ENCODE assay signal across 9 mouse cellular contexts in the genomic region with DNA sequence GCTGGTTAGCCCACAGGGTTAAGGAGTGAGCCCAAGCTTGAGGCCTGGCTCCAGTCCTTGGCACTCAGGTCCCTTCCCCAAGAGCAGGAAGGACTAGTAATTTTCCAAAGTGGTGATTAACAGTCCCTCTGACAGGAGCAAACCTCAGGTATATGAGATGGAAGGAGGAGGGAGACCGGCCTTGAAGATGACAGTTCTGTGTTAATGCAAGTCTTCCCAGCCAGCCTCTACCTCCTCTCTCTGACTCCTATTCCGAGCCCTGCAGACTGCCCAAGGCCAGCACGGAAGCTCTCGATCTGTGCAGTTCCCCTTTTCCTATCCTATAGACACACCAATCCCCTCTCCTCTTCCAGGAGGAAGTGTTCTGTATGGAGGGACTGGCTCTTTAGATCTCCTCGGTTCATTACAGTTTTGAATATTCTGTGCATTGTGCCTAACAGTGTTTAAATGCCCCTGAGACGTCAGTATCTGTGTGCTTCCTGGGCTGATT.
DNase-seq lines count a peak whose midpoint lies in the region; ATAC-seq and TF ChIP-seq lines count a peak whose summit lies in the region.
"Had no signal": no experiment of that assay in that cellular context is flagged by ENCODE, and none has a peak within 500 bp of the region (broad histone marks: within the 10 kb centered on the region; RNA-seq: fewer than 3 reads in every experiment).

No protein-coding gene starts in this region.

- peak overlapping the region; percentile 80 to 91 for H3K27ac ChIP-seq in heart, embryonic 14.5 days (replicated peaks in 1 of 2; ENCODE audit: control insufficient read depth in 1 of 2, insufficient read depth in 1 of 2, low read depth in 2 of 2, low read length in 2 of 2)
- H3K27ac ChIP-seq in MEL (ENCODE audit: control insufficient read depth, low read depth, low read length), result peak overlapping the region; percentile 72
- peak overlapping the region; percentile 97 for H3K27ac ChIP-seq in liver, embryonic 11.5 days (ENCODE audit: low read depth, low read length)

- WGBS in heart, embryonic 14.5 days, result 49% methylated on average over 6 of the region's 6 CpGs
- WGBS in liver, embryonic 11.5 days, result 41% methylated on average over 6 of the region's 6 CpGs

- no peak for TF ChIP-seq RAD21 in MEL (IDR thresholded peaks at IDR 0.05; ENCODE audit: low read depth, low read length)

- no peak for TF ChIP-seq CTCF in MEL (IDR thresholded peaks at IDR 0.05 in 2 of 3, conservative IDR thresholded peaks at IDR 0.05 in 1 of 3; ENCODE audit: control insufficient read depth in 1 of 3, insufficient read depth in 1 of 3, low read depth in 2 of 3, low read length in 3 of 3, poor library complexity in 1 of 3, severe bottlenecking in 1 of 3)

- H3K27me3 ChIP-seq in heart, embryonic 14.5 days (ENCODE audit: control insufficient read depth, insufficient read depth, low read length), result no peaks in the 10 kb centered on the region
- H3K27me3 ChIP-seq in MEL (ENCODE audit: control insufficient read depth in 1 of 2, insufficient read depth in 2 of 2, low read length in 2 of 2), result 0 out of 4 replicates have a peak, but pooled peaks cover 0 to under 1% of the 10 kb centered on the region in 2 experiments
- H3K27me3 ChIP-seq in erythroblast, embryonic 14.5 days (ENCODE audit: control insufficient read depth), result no peaks in the 10 kb centered on the region
- H3K27me3 ChIP-seq in liver, embryonic 11.5 days (replicated peaks; ENCODE audit: control insufficient read depth, insufficient read depth, low read length), result no peaks in the 10 kb centered on the region

- no peak overlapping the region for H3K4me3 ChIP-seq in heart, embryonic 14.5 days (ENCODE audit: control insufficient read depth in 1 of 2, insufficient read depth in 1 of 2, low read depth in 1 of 2, low read length in 2 of 2)
- peak overlapping the region in 1 of 2 experiments; percentile 11; a peak in 2 of 4 replicates for H3K4me3 ChIP-seq in MEL (ENCODE audit: control insufficient read depth in 1 of 2, insufficient read depth in 1 of 2, low read depth in 2 of 2, low read length in 2 of 2)
- peak overlapping the region; percentile 54 for H3K4me3 ChIP-seq in erythroblast, embryonic 14.5 days (replicated peaks)
- H3K4me3 ChIP-seq in liver, embryonic 11.5 days (ENCODE audit: low read depth, low read length), result no peak overlapping the region

- peaks cover 23 to 36% of the 10 kb centered on the region in 2 experiments for H3K4me1 ChIP-seq in heart, embryonic 14.5 days (ENCODE audit: control insufficient read depth in 2 of 2, insufficient read depth in 2 of 2, low read length in 2 of 2)
- H3K4me1 ChIP-seq in MEL (ENCODE audit: control insufficient read depth in 1 of 2, insufficient read depth in 2 of 2, low read length in 2 of 2), result peaks cover 12 to 18% of the 10 kb centered on the region in 2 experiments
- peaks cover 80% of the 10 kb centered on the region for H3K4me1 ChIP-seq in erythroblast, embryonic 14.5 days (ENCODE audit: control insufficient read depth)
- H3K4me1 ChIP-seq in liver, embryonic 11.5 days (replicated peaks; ENCODE audit: control insufficient read depth, insufficient read depth, low read length), result peaks cover 40% of the 10 kb centered on the region

- H3K9me3 ChIP-seq in heart, embryonic 14.5 days (ENCODE audit: control insufficient read depth, low read length), result no peaks in the 10 kb centered on the region
- no peaks in the 10 kb centered on the region for H3K9me3 ChIP-seq in MEL (replicated peaks; ENCODE audit: insufficient read depth, low read length)
- H3K9me3 ChIP-seq in erythroblast, embryonic 14.5 days (ENCODE audit: control insufficient read depth, low read length), result no peaks in the 10 kb centered on the region
- H3K9me3 ChIP-seq in liver, embryonic 11.5 days (ENCODE audit: control insufficient read depth, low read length), result no peaks in the 10 kb centered on the region

- TF ChIP-seq POLR2A in MEL (IDR thresholded peaks at IDR 0.05; ENCODE audit: control insufficient read depth in 1 of 2, insufficient read depth in 1 of 2, low read depth in 1 of 2, low read length in 2 of 2, poor library complexity in 1 of 2), result no peak

- no peaks in the 10 kb centered on the region for H3K36me3 ChIP-seq in heart, embryonic 14.5 days (ENCODE audit: control insufficient read depth, insufficient read depth, low read length)
- peaks cover 0 to 17% of the 10 kb centered on the region in 2 experiments; a peak in 2 of 4 replicates for H3K36me3 ChIP-seq in MEL (ENCODE audit: control insufficient read depth in 1 of 2, insufficient read depth in 2 of 2, low read length in 2 of 2)
- no peaks in the 10 kb centered on the region; the same call in 1 of the 2 replicates for H3K36me3 ChIP-seq in erythroblast, embryonic 14.5 days (ENCODE audit: control insufficient read depth)
- H3K36me3 ChIP-seq in liver, embryonic 11.5 days (ENCODE audit: control insufficient read depth, insufficient read depth, low read length), result no peaks in the 10 kb centered on the region

- intact Hi-C loops in heart, postnatal 36 days (cut with DNase I), result loop anchor here (2.0 kb wide), 1 partner anchor 37 kb away; no protein-coding TSS in a partner anchor
- intact Hi-C loops in left cerebral cortex, postnatal 4 days (cut with DNase I), result no loop called here

- peak overlapping the region; percentile 24 for H3K4me2 ChIP-seq in heart, embryonic 14.5 days (ENCODE audit: low read length)
- peak overlapping the region; percentile 69 for H3K4me2 ChIP-seq in liver, embryonic 11.5 days

- no peak for DNase-seq in heart, postnatal 36 days
- DNase-seq in MEL (ENCODE audit: low read depth, low spot score), result peak; percentile 73
- peak; percentile 41 for DNase-seq in liver, embryonic 11.5 days (ENCODE audit: low spot score)
- no peak for DNase-seq in frontal cortex, postnatal 36 days (ENCODE audit: low spot score in 2 of 2)
- no peak for DNase-seq in left cerebral cortex, postnatal 4 days
- no peak for DNase-seq in cerebellum, postnatal 10 days
- DNase-seq: cerebellum, adult 8-10 months had no signal

- no peaks in the 10 kb centered on the region for H3K79me2 ChIP-seq in MEL (ENCODE audit: control insufficient read depth, insufficient read depth, low read length, poor library complexity)

- peak in 1 of 2 experiments; percentile 53; a peak in 2 of 4 replicates for TF ChIP-seq EP300 in MEL (IDR thresholded peaks at IDR 0.05; ENCODE audit: low read depth in 1 of 2, low read length in 2 of 2)

- H3K9ac ChIP-seq in heart, embryonic 14.5 days (ENCODE audit: low read length), result no peak overlapping the region
- peak overlapping the region; percentile 20 for H3K9ac ChIP-seq in MEL (ENCODE audit: control insufficient read depth, low read depth, low read length, poor library complexity, severe bottlenecking)
- H3K9ac ChIP-seq in liver, embryonic 11.5 days (ENCODE audit: low read depth, low read length), result peak overlapping the region; percentile 61

- ATAC-seq in heart, embryonic 14.5 days (ENCODE audit: insufficient number of reproducible peaks, insufficient read depth, low FRiP score, low read depth), result no peak
- ATAC-seq in liver, embryonic 11.5 days (replicated peaks; ENCODE audit: low FRiP score), result no peak

TF ChIP-seq in MEL, 35 proteins besides CTCF, POLR2A, EP300 and RAD21:
- peak; percentile 44; the same call in 1 of the 2 replicates for TF ChIP-seq RCOR1 (IDR thresholded peaks at IDR 0.05; ENCODE audit: low read depth, low read length)
- no peak for TF ChIP-seq JUND (IDR thresholded peaks at IDR 0.05; ENCODE audit: low read depth, low read length)
- TF ChIP-seq CHD1 (IDR thresholded peaks at IDR 0.05; ENCODE audit: low read depth, low read length), result no peak
- no peak for TF ChIP-seq NELFE (IDR thresholded peaks at IDR 0.05; ENCODE audit: low read depth, low read length)
- no peak for TF ChIP-seq GABPA (IDR thresholded peaks at IDR 0.05; ENCODE audit: low read depth, low read length)

Comparison
In these comparisons a context has a peak if more than half of its experiments do, and no peak if none do; other contexts are left out.
1. DNase-seq: peak in MEL (single experiment) and liver, embryonic 11.5 days (single experiment); none in heart, postnatal 36 days (0 of 2), frontal cortex, postnatal 36 days (0 of 2), left cerebral cortex, postnatal 4 days (single experiment) and cerebellum, postnatal 10 days (0 of 2).
2. Peak in every context shown above with its lines, with median percentiles within 50 percentile points of each other: H3K27ac ChIP-seq.